In the genomic region with DNA sequence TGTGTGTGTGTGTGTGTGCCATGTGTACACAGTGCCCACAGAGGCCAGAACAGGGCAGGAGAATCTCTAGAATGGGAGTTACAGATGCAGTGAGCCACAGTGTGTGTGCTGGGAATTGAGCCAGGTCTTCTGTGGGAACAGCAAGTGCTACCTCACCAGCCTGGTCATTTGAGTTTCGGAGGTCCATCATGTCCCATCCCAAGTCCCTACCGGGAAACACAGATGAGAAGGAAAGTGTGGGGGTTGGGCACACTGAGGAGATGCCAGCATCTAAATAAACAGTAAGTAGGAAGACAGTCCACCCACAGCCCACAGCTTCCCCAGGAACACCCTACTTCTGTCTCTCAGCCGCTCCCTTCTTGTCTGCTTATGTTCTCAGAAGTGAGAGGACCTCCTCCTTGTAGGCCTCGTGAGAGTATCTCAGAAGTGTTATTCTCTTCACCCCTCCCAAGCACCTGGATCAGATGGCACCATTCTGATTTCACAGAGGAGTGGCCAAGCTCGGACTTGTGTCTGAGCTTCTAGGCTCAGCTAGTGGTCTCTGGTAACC, we compare ENCODE assay signal across 20 mouse cellular contexts. TPM values are rescaled to one million over a fixed set of nuclear protein-coding genes. Genes with fewer than 3 reads are reported as not detected.
A peak's percentile ranks its signal among the peaks of the same experiment; 100 is the strongest.
DNase-seq lines count a peak whose midpoint lies in the region; ATAC-seq and TF ChIP-seq lines count a peak whose summit lies in the region.
"Had no signal": no experiment of that assay in that cellular context is flagged by ENCODE, and none has a peak within 500 bp of the region (broad histone marks: within the 10 kb centered on the region; RNA-seq: fewer than 3 reads in every experiment).

No protein-coding gene starts in this region.

- H3K9ac ChIP-seq in lung, postnatal 0 days (replicated peaks; ENCODE audit: low read depth): no peak overlapping the region
- H3K9ac ChIP-seq in heart, embryonic 12.5 days: no peak overlapping the region
- H3K9ac ChIP-seq: forebrain, embryonic 12.5 days; heart, embryonic 15.5 days; neural tube, embryonic 13.5 days had no signal

- H3K36me3 ChIP-seq in lung, postnatal 0 days (ENCODE audit: insufficient read depth, low read length): no peaks in the 10 kb centered on the region
- H3K36me3 ChIP-seq in heart, embryonic 12.5 days: no peaks in the 10 kb centered on the region
- H3K36me3 ChIP-seq: forebrain, embryonic 12.5 days; heart, embryonic 15.5 days had no signal

- H3K4me1 ChIP-seq in cortical plate, adult 2 months (ENCODE audit: control insufficient read depth, insufficient read depth, low read length): peaks cover 12% of the 10 kb centered on the region
- H3K4me1 ChIP-seq in lung, postnatal 0 days (ENCODE audit: insufficient read depth, low read depth, low read length): peaks cover 4% of the 10 kb centered on the region; the same call in 1 of the 2 replicates
- H3K4me1 ChIP-seq in heart, embryonic 12.5 days (replicated peaks): peaks cover 9% of the 10 kb centered on the region
- H3K4me1 ChIP-seq: forebrain, embryonic 12.5 days; neural tube, embryonic 13.5 days had no signal

- H3K4me3 ChIP-seq in cortical plate, adult 2 months (ENCODE audit: insufficient read depth, low read length): no peak overlapping the region
- H3K4me3 ChIP-seq in lung, postnatal 0 days (ENCODE audit: low read depth, low read length): no peak overlapping the region
- no peak overlapping the region for H3K4me3 ChIP-seq in heart, embryonic 12.5 days
- H3K4me3 ChIP-seq: forebrain, embryonic 12.5 days; gastrocnemius, adult 2 months; heart, embryonic 15.5 days; neural tube, embryonic 13.5 days had no signal

- intact Hi-C loops in left cerebral cortex, postnatal 14 days (cut with DNase I): no loop called here
- intact Hi-C loops in left cerebral cortex, postnatal 4 days (cut with DNase I): no loop called here
- intact Hi-C loops in heart, postnatal 25 days (cut with DNase I): no loop called here

- H3K27me3 ChIP-seq in lung, postnatal 0 days (replicated peaks; ENCODE audit: insufficient read depth, low read length): no peaks in the 10 kb centered on the region
- no peaks in the 10 kb centered on the region for H3K27me3 ChIP-seq in heart, embryonic 12.5 days (replicated peaks)
- H3K27me3 ChIP-seq: forebrain, embryonic 12.5 days; heart, embryonic 15.5 days; neural tube, embryonic 13.5 days; Patski had no signal

- ATAC-seq in lung, postnatal 0 days: peak; percentile 43
- ATAC-seq in activated CD4-positive, CD25-positive, alpha-beta regulatory T cell, adult 4 months: no peak
- no peak for ATAC-seq in heart, embryonic 12.5 days (ENCODE audit: insufficient number of reproducible peaks, low FRiP score)
- ATAC-seq: Patski had no signal

- H3K27ac ChIP-seq in cortical plate, adult 2 months (ENCODE audit: insufficient read depth, low read length): 0 out of 2 replicates have a peak overlapping the region, but pooled peaks have one; percentile 32
- no peak overlapping the region for H3K27ac ChIP-seq in lung, postnatal 0 days (ENCODE audit: low read length)
- H3K27ac ChIP-seq in heart, embryonic 12.5 days (ENCODE audit: poor library complexity, severe bottlenecking): no peak overlapping the region
- H3K27ac ChIP-seq: forebrain, embryonic 12.5 days; gastrocnemius, adult 2 months; heart, embryonic 15.5 days; macrophage; neural tube, embryonic 13.5 days had no signal

- TF ChIP-seq POLR2A in cortical plate, adult 2 months (IDR thresholded peaks at IDR 0.05; ENCODE audit: extremely low read depth, insufficient read depth, low read length): no peak

- peak; percentile 39 to 75 for DNase-seq in left cerebral cortex, postnatal 14 days (ENCODE audit: low spot score in 2 of 2)
- DNase-seq in left cerebral cortex, postnatal 4 days: no peak
- peak; percentile 31 for DNase-seq in lung, postnatal 0 days (ENCODE audit: low spot score)
- peak; percentile 36 to 53 for DNase-seq in right cerebral cortex, adult 2 months (ENCODE audit: low spot score in 2 of 2)
- no peak for DNase-seq in heart, postnatal 25 days (ENCODE audit: low spot score)
- DNase-seq: cerebellum, adult 9-10 months; gastrocnemius, adult 2 months; kidney, adult 9 months; kidney, postnatal 4 days; spleen, adult 18-20 months; thymus, postnatal 36 days had no signal

- no peak for TF ChIP-seq CTCF in cortical plate, adult 2 months (IDR thresholded peaks at IDR 0.05; ENCODE audit: extremely low read depth, insufficient read depth, low read length)
- TF ChIP-seq CTCF in lung, postnatal 0 days (IDR thresholded peaks at IDR 0.05): no peak

- WGBS in lung, postnatal 0 days: 66% methylated on average over 5 of the region's 5 CpGs
- 83% methylated on average over 5 of the region's 5 CpGs for WGBS in heart, embryonic 12.5 days

- peak; percentile 59; the same call in 1 of the 2 replicates for TF ChIP-seq EP300 in lung, postnatal 0 days (IDR thresholded peaks at IDR 0.05)

- H3K4me2 ChIP-seq in lung, postnatal 0 days (replicated peaks; ENCODE audit: low read depth, low read length): no peak overlapping the region
- H3K4me2 ChIP-seq in heart, embryonic 12.5 days: no peak overlapping the region
- H3K4me2 ChIP-seq: forebrain, embryonic 12.5 days; heart, embryonic 15.5 days; midbrain, embryonic 11.5 days; neural tube, embryonic 13.5 days had no signal

- H3K9me3 ChIP-seq in lung, postnatal 0 days (ENCODE audit: low read length): no peaks in the 10 kb centered on the region
- no peaks in the 10 kb centered on the region for H3K9me3 ChIP-seq in heart, embryonic 12.5 days (replicated peaks)
- H3K9me3 ChIP-seq: forebrain, embryonic 12.5 days; heart, embryonic 15.5 days; neural tube, embryonic 13.5 days had no signal

RNA-seq across cellular contexts. Expression of gene Agpat4, which starts 27.7 kb away (rescaled TPM):
- total RNA-seq in left cerebral cortex, postnatal 14 days (2021): 10 to 100 TPM; 68.3 to 73.6 TPM
- 10 to 100 TPM; 52.7 to 58.4 TPM for total RNA-seq in left cerebral cortex, postnatal 4 days (2021)
- polyA plus RNA-seq in cortical plate, adult 2 months (2012; rRNA removed): 53.2 and 56.1 TPM in 2 replicates
- 58.2 and 66.2 TPM in 2 replicates for polyA plus RNA-seq in lung, postnatal 0 days (2015; fragmentation: Nextera tagmentation; extraction: Ambion mirVana)
- total RNA-seq in heart, postnatal 25 days (2021): 1 to 10 TPM; 4.5 to 5.1 TPM
- 10 to 100 TPM; 15.7 to 24.8 TPM for polyA plus RNA-seq in activated CD4-positive, CD25-positive, alpha-beta regulatory T cell, adult 4 months (2017; shearing (Covaris generic))
- 20.3 and 21.1 TPM in 2 replicates for polyA plus RNA-seq in heart, embryonic 12.5 days (2016; fragmentation: Nextera tagmentation; extraction: Ambion mirVana)

Comparison
In these comparisons a context has a peak if more than half of its experiments do, and no peak if none do; other contexts are left out.
1. DNase-seq: peak in left cerebral cortex, postnatal 14 days (2 of 2), lung, postnatal 0 days (single experiment) and right cerebral cortex, adult 2 months (2 of 2); none in left cerebral cortex, postnatal 4 days (single experiment) and heart, postnatal 25 days (single experiment).